Mouse (Mus musculus): ENCODE results near the gene Gm49388. TPM values are rescaled to one million over a fixed set of nuclear protein-coding genes. Genes with fewer than 3 reads are reported as not detected.
A peak's percentile ranks its signal among the peaks of the same experiment; 100 is the strongest.

Gm49388 gene
- not detected in 2 replicates for polyA plus RNA-seq (2015; fragmentation: Nextera tagmentation; extraction: Ambion mirVana)

DNA sequence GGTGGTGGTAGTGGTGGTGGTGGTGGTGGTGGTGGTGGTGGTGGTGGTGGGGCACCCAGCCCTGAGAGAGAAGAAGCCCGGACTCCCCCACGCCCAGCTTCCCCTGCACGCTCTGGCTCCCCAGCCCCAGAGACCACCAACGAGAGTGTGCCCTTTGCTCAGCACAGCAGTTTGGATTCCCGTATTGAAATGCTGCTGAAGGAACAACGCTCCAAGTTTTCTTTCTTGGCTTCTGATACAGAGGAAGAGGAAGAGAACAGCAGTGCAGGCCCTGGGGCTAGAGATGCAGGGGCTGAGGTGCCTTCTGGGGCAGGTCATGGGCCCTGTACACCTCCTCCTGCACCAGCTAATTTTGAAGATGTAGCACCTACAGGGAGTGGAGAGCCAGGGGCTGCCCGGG, at the start of gene Gm49388:
Gene Gm49388 (plus strand): TSS at position 301 of the 400 bp plus-strand sequence.
- WGBS: 92% methylated on average over 7 of the region's 7 CpGs
- Histone ChIP-seq H3K27ac (no peak within 1 kb of the TSS), H3K4me3 (no peak within 1 kb of the TSS), H3K27me3 (no peaks in the 10 kb centered on the region), H3K36me3 (peaks cover 93% of the 10 kb centered on the region), H3K4me2 (no peak within 1 kb of the TSS), H3K9ac (no peak within 1 kb of the TSS), H3K9me3 (no peaks in the 10 kb centered on the region), H3K4me1 (no peaks in the 10 kb centered on the region)
- ATAC-seq (ENCODE audit: borderline replicate concordance, extremely low read depth, low FRiP score, low TSS enrichment): no peak

DNA sequence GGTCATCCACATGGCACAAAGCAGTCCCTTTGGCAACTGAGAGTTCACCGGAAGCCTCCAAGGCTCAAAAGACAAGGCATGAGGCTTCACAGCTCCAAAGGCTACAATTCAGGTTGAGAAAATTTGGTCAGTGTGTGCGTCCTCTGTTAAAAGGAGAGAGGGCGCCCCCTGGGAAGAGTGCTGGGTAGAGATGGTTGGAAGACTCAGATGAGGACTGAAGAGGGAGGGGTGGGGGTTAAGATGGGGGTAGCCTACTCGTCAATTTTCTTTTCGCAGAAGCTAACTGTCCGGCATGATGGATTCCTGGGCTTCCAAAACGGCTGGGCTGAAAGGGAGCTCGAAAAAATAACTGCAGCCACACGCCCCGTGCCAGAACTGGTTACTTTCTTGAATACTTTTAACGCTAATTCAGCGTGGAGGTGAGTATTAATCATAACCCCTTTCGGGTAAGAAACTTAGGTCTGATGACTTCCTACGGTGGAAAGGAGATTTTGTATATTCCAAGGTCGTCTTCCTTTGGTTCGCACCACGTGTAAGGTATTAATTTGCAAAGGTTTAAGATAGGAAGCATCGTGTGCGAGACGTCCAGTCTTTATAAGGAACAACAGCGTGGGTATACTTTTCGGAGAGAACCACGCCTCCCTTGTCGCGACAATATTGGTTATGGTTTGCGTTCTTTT, 40.9 kb upstream of the Gm49388 start, which contains the start of gene Fbxl19:
Gene Fbxl19 (plus strand): TSS at position 178 of the 680 bp plus-strand sequence.
- WGBS: under 1% methylated on average over 26 of the region's 26 CpGs
- Histone ChIP-seq H3K4me3 (peak within 1 kb of the TSS; percentile 92), H3K4me1 (peaks cover 21% of the 10 kb centered on the region), H3K27me3 (no peaks in the 10 kb centered on the region), H3K9me3 (no peaks in the 10 kb centered on the region), H3K9ac (peak within 1 kb of the TSS; percentile 80), H3K36me3 (peaks cover 14% of the 10 kb centered on the region), H3K4me2 (peak within 1 kb of the TSS; percentile 89), H3K27ac (peak within 1 kb of the TSS; percentile 89)
- no peak for ATAC-seq (ENCODE audit: borderline replicate concordance, extremely low read depth, low FRiP score, low TSS enrichment)

DNA sequence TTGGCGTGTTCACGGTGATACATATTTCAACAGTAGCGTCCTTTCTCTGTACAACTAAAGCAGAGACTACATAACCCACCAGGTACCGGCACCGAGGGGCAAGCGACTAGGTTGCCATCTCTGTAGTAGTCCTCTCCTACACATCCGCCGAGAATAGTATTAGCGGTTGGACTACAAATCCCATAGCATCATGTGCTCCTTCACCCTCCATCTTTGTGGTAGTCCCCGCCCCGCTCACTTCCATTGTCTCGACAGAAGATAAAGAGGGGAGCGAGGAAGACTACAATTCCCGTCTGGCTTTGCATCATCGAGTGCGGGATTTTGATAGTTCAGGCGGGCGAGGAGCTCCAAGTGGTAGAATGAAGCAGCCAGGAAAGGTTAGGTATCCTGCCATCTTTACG, 40.2 kb upstream of the Gm49388 start:
- peaks cover 21% of the 10 kb centered on the region for H3K36me3 ChIP-seq
- peak overlapping the region; percentile 89 for H3K4me2 ChIP-seq
- peaks cover 21% of the 10 kb centered on the region for H3K4me1 ChIP-seq
- H3K27me3 ChIP-seq: no peaks in the 10 kb centered on the region
- H3K27ac ChIP-seq: peak overlapping the region; percentile 89
- ATAC-seq (ENCODE audit: borderline replicate concordance, extremely low read depth, low FRiP score, low TSS enrichment): peak; percentile 80
- under 1% methylated on average over 19 of the region's 19 CpGs for WGBS
- H3K9me3 ChIP-seq: no peaks in the 10 kb centered on the region
- H3K4me3 ChIP-seq: peak overlapping the region; percentile 92
- H3K9ac ChIP-seq: peak overlapping the region; percentile 80

DNA sequence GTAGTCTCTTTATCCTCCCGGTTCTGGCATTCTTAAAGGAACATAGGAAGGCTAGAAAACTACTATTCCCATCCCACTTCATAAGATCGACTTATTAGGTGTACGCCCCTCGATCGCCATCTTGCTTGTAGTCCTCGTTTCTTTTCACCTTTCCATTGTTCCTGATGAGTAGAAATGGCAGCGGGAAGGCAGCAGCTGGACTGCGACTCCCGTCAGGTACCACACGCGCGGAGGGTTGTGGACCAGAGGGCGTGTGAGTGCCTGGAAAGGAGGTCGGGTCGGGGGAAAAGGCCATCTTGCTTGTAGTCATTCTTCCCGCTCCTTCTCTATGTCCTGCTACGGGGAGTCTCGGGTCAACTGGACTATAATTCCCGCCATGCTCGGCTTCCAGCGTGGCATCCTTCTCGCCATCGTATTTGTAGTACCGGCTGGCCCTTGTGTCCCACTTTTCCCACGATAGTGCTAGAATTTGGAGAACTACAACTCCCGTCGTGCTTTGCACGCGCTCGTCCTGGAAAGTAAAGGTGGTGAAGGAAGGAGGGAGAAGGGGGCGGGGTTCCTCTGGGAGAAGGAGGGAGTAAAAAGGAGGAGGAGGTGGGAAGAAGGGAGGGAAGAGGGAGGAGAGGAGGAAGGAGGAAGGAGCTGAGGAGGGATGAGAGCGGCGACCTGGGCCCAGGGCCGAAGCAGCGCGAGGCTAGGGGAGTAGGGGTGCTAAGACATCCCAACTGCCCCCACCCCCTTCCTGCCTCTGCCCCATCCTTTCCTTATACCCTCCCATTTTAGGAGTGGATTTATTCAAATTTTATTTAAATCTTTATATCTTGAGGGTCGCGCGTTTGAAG, 39.5 kb upstream of the Gm49388 start:
- peak; percentile 86 for ATAC-seq (ENCODE audit: borderline replicate concordance, extremely low read depth, low FRiP score, low TSS enrichment)

DNA sequence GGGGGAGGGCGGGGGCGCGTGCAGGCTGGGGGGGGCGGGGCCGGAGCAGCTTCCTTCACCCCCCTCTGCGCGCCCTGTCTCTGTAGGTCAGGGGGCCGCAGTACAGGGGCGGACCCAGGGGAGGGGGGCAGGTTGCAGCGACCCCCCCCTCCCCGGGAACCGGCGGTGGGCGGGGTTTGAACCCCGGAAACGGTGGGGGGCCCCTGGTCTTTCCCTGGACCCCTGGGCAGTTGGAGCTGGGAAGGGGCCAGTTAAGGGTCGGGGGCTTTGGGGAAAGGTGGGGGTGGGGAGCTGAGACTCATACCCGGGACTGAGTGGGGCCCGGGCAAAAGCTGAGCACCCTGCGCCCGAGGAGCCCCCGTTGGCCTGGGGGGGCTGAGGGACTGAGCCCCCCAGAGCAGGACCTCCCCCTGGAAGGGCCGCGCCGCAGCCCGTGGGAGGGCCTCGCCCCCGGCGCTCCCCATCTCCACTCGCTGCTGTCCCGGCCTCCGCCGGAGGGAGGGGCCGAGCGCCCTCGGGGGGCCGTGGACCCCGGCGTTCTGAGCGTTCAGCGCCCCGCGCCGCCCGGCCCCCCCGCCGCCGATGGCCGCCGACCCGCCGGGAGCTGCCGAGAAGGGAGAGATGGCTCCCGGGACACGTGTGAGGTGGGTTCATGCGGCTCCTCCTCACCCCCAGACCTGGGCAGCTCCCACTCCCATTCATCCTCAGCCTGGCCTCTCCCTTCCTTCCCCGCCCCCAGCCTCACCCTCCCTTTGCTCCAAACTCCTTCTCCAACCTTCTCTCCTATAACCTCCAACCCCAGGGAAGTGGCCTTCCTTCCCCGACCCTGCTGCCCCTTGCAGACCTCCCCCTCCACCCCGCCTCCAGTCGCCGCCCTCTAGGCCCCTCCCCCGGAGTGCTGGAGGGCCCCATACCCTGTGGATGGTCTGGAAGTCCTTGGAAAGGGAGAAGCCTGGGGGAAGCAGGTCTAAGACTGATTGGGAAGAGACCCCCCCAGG, 38.6 kb upstream of the Gm49388 start:
- Histone ChIP-seq H3K9ac (peak overlapping the region; percentile 80), H3K4me3 (peak overlapping the region; percentile 92), H3K36me3 (peaks cover 36% of the 10 kb centered on the region), H3K4me2 (peak overlapping the region; percentile 89), H3K4me1 (peaks cover 21% of the 10 kb centered on the region), H3K9me3 (no peaks in the 10 kb centered on the region), H3K27me3 (no peaks in the 10 kb centered on the region), H3K27ac (peak overlapping the region; percentile 89)
- peak; percentile 8 for ATAC-seq (ENCODE audit: borderline replicate concordance, extremely low read depth, low FRiP score, low TSS enrichment)
- WGBS: under 1% methylated on average over 50 of the region's 62 CpGs

More for the DNA sequence above, 39.5 kb upstream of the Gm49388 start:
- H3K36me3 ChIP-seq: peaks cover 27% of the 10 kb centered on the region
- peak overlapping the region; percentile 92 for H3K4me3 ChIP-seq
- no peaks in the 10 kb centered on the region for H3K27me3 ChIP-seq
- peak overlapping the region; percentile 89 for H3K27ac ChIP-seq
- H3K9ac ChIP-seq: peak overlapping the region; percentile 80
- WGBS: under 1% methylated on average over 36 of the region's 39 CpGs
- H3K4me1 ChIP-seq: peaks cover 21% of the 10 kb centered on the region
- no peaks in the 10 kb centered on the region for H3K9me3 ChIP-seq
- H3K4me2 ChIP-seq: peak overlapping the region; percentile 89

DNA sequence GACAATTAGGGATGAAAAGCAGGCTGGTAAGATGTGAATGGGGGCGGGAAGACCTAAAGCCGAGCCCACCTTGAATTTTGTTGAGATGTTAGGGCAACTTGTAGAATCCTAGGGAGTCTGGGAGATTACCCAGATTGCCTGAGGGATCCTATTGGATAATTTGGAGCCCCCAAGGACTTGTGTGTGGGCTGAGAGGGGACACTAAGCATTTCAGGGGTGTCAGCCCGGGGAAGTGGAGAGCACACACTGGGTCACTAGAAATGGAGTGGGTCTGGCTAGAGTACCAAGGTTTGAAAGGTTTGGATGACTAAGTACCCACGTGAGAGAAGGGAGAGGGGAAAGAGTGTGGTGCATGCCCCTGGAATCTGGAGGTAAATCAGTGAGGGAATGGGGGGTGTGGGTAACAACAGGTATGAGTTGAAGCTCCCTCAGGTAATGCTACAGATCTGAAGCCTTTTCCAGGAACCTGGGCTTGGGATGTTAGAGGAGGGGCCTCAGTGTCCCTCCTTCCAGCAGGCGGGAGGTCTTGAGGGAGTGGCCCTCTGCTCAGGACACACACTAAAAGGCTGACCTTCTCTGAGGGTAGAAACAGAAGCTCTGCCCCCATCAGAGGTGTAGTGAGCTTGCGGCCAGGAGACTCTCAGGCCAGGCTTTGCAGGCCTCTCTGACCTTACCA, 37.7 kb upstream of the Gm49388 start:
- Histone ChIP-seq H3K4me1 (peaks cover 21% of the 10 kb centered on the region), H3K4me3 (peak overlapping the region; percentile 92), H3K4me2 (peak overlapping the region; percentile 89), H3K27ac (peak overlapping the region; percentile 89), H3K9ac (peak overlapping the region; percentile 80), H3K36me3 (peaks cover 46% of the 10 kb centered on the region), H3K9me3 (no peaks in the 10 kb centered on the region), H3K27me3 (no peaks in the 10 kb centered on the region)
- no peak for ATAC-seq (ENCODE audit: borderline replicate concordance, extremely low read depth, low FRiP score, low TSS enrichment)
- WGBS: 26% methylated on average over 6 of the region's 6 CpGs

DNA sequence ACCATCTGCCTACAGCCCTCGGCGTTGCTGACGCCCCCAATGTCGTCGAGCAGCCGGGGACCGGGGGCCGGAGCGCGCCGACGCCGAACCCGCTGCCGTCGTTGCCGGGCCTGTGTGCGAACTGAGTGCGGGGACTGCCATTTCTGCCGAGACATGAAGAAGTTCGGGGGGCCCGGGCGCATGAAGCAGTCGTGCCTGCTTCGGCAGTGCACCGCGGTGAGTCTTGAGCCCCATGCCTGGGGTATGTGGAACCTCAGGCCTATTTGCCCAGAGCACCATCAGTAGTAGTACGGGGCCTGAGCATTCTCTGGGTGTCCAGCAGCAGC, 37.2 kb upstream of the Gm49388 start:
- Histone ChIP-seq H3K4me2 (peak overlapping the region; percentile 89; the same call in 1 of the 2 replicates), H3K9ac (0 out of 2 replicates have a peak overlapping the region, but pooled peaks have one; percentile 80), H3K27ac (no peak overlapping the region), H3K4me1 (peaks cover 21% of the 10 kb centered on the region), H3K9me3 (no peaks in the 10 kb centered on the region), H3K4me3 (peak overlapping the region; percentile 92; the same call in 1 of the 2 replicates), H3K27me3 (no peaks in the 10 kb centered on the region), H3K36me3 (peaks cover 51% of the 10 kb centered on the region)
- no peak for ATAC-seq (ENCODE audit: borderline replicate concordance, extremely low read depth, low FRiP score, low TSS enrichment)
- 87% methylated on average over 28 of the region's 28 CpGs for WGBS

DNA sequence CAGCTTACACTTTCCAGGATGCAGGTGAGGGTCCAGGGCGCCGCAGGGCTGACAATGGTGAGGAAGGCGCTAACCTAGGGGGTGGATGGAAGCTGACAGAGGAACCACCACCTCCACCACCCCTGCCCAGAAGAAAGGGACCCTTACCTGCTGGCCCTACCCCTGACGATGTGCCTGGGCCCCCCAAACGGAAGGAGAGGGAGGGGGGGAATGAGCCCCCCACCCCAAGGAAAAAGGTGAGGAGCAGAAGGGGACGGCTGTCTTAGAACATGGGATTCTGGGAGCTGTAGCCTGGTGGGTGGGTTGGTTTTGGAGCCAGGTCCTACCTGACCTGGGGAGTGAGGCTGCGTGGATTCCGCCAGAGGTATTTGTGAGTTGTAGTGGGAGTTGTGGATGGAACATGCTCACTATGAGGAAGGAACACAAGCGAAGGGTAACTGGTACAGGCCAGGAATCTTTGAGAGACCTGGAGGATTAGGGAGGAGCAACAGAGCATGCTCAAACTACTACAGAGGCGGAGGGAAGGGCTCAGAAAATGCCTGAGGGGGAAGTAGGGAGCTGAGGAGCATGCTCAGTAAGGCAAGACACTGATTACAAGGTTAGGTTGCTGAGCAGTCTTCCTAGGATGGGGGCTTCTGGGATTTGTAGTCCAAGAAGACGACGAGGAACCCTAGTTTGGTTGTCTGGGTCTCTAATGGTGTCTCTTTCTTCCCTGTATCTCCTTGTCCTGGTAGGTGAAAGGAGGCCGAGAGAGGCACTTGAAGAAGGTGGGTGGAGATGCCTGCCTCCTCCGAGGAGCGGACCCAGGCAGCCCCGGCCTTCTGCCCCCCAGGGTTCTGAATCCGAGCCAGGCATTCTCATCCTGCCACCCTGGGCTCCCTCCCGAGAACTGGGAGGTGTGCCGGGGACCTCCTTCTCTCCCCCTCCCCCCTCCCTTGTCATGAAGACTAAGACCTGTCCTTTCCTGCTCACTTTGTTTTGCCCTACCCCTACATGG, 35.0 kb upstream of the Gm49388 start:
- 84% methylated on average over 19 of the region's 19 CpGs for WGBS
- peaks cover 64% of the 10 kb centered on the region for H3K36me3 ChIP-seq
- H3K9ac ChIP-seq: no peak overlapping the region

DNA sequence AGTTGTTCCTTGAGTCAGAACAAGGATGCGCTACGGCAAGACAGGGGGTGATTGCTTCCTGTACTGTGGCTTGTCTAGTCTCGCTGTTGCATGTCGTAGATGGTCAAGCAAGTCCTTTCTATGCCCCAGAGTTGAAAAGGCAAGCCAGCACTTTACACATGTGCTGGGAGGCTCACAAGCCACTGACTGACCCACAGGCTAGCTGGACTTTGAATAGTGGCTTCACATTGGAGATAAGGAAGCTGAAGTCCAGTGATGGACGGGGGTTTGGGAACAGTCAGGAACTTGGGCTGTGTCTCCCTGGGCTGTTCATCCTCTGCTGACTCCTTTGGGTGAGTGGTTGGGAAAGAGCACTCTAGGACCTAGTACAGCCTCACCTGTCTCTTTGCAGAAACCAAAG, 33.8 kb upstream of the Gm49388 start:
- H3K36me3 ChIP-seq: peaks cover 66% of the 10 kb centered on the region

More for the DNA sequence above, 35.0 kb upstream of the Gm49388 start:
- no peak for ATAC-seq (ENCODE audit: borderline replicate concordance, extremely low read depth, low FRiP score, low TSS enrichment)
- Histone ChIP-seq H3K4me3 (no peak overlapping the region), H3K27ac (no peak overlapping the region), H3K4me2 (no peak overlapping the region), H3K4me1 (peaks cover 12% of the 10 kb centered on the region), H3K9me3 (no peaks in the 10 kb centered on the region), H3K27me3 (no peaks in the 10 kb centered on the region)

DNA sequence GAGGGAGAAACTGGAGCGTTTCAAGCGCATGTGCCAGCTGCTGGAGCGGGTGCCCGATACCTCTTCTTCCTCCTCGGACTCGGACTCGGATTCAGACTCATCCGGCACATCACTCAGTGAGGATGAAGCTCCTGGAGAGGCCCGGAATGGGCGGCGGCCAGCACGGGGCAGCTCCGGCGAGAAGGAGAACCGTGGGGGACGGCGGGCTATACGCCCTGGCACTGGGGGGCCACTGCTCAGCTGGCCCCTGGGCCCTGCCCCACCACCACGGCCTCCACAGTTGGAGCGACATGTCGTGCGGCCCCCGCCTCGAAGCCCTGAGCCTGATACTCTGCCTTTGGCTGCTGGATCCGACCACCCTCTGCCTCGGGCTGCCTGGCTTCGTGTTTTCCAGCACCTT, 33.3 kb upstream of the Gm49388 start:
- Histone ChIP-seq H3K9ac (no peak overlapping the region), H3K9me3 (no peaks in the 10 kb centered on the region), H3K4me2 (no peak overlapping the region), H3K27me3 (no peaks in the 10 kb centered on the region), H3K4me1 (peaks cover 12% of the 10 kb centered on the region), H3K27ac (no peak overlapping the region), H3K36me3 (peaks cover 71% of the 10 kb centered on the region), H3K4me3 (no peak overlapping the region)
- no peak for ATAC-seq (ENCODE audit: borderline replicate concordance, extremely low read depth, low FRiP score, low TSS enrichment)
- WGBS: 92% methylated on average over 27 of the region's 27 CpGs

More for the DNA sequence above, 33.8 kb upstream of the Gm49388 start:
- H3K27me3 ChIP-seq: no peaks in the 10 kb centered on the region
- H3K27ac ChIP-seq: no peak overlapping the region
- 87% methylated on average over 5 of the region's 5 CpGs for WGBS
- no peak overlapping the region for H3K4me2 ChIP-seq
- H3K4me3 ChIP-seq: no peak overlapping the region
- ATAC-seq (ENCODE audit: borderline replicate concordance, extremely low read depth, low FRiP score, low TSS enrichment): no peak
- no peaks in the 10 kb centered on the region for H3K9me3 ChIP-seq
- no peak overlapping the region for H3K9ac ChIP-seq
- peaks cover 12% of the 10 kb centered on the region for H3K4me1 ChIP-seq
